Mouse (Mus musculus): ENCODE results near the gene Otub1. TPM values are rescaled to one million over a fixed set of nuclear protein-coding genes. Genes with fewer than 3 reads are reported as not detected.

The Otub1 gene
- polyA plus RNA-seq, 1 experiment from 2014 or later = 153 TPM

DNA sequence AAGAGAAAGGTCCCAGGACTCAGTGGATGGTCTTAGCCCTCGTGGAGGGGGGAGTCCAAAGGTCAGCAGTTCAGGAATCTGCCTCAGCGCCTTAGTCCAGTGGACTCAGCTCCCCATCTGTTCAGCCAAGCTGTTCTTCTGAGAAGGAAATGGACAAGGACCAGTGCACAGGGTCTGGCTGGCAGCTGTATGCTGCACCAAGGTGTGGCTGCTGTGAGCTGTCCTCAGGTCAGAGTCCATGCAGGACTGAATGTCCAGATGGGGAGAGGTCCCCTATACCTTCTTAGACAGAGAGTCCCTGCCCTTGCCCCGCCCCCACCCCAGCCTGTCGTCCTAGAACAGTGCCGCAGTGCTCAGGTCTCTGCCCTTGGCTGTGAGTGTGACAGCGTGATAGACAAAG lies 14.5 kb downstream of the Otub1 start:
- Histone ChIP-seq H3K4me2 (ENCODE audit: low read length) (no peak overlapping the region), H3K27ac (replicated peaks in 1 of 2; ENCODE audit: control insufficient read depth in 1 of 2, insufficient read depth in 1 of 2, low read depth in 2 of 2, low read length in 2 of 2) (no peak overlapping the region), H3K27me3 (ENCODE audit: control insufficient read depth, insufficient read depth, low read length) (no peaks in the 10 kb centered on the region; the same call in 1 of the 2 replicates), H3K4me3 (ENCODE audit: control insufficient read depth in 1 of 2, insufficient read depth in 1 of 2, low read depth in 1 of 2, low read length in 2 of 2) (no peak overlapping the region), H3K9me3 (ENCODE audit: control insufficient read depth, low read length) (no peaks in the 10 kb centered on the region), H3K9ac (ENCODE audit: low read length) (no peak overlapping the region), H3K4me1 (ENCODE audit: control insufficient read depth in 2 of 2, insufficient read depth in 2 of 2, low read length in 2 of 2) (peaks cover 6 to 10% of the 10 kb centered on the region in 2 experiments; a peak in 3 of 4 replicates), H3K36me3 (ENCODE audit: control insufficient read depth, insufficient read depth, low read length) (no peaks in the 10 kb centered on the region)
- 45% methylated on average over 6 of the region's 6 CpGs for WGBS
- ATAC-seq (ENCODE audit: insufficient number of reproducible peaks, insufficient read depth, low FRiP score, low read depth) = no peak

DNA sequence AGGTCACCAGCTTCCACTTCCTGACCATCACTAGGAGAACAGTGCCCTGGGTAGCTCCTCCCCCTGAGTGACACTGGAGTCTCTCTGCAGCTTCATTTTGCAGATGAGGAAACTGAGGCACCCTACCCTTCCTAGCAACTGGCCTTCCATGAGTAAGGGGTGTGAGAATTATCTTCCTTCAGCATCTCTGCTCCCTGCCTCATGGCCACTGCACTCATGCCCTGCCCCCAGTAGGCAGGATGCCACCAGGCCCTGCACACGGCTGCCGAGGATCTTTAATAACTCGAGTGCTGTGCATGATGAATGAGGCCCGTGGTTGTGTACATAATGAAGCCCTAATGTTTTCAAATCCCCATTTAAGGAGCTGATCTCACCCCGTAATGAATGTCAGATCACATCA lies 15.1 kb downstream of the Otub1 start:
- Histone ChIP-seq H3K4me3 (ENCODE audit: control insufficient read depth in 1 of 2, insufficient read depth in 1 of 2, low read depth in 1 of 2, low read length in 2 of 2) (no peak overlapping the region), H3K36me3 (ENCODE audit: control insufficient read depth, insufficient read depth, low read length) (no peaks in the 10 kb centered on the region), H3K4me1 (ENCODE audit: control insufficient read depth in 2 of 2, insufficient read depth in 2 of 2, low read length in 2 of 2) (peaks cover 2 to 4% of the 10 kb centered on the region in 2 experiments; a peak in 2 of 4 replicates), H3K4me2 (ENCODE audit: low read length) (no peak overlapping the region), H3K9me3 (ENCODE audit: control insufficient read depth, low read length) (no peaks in the 10 kb centered on the region), H3K27ac (replicated peaks in 1 of 2; ENCODE audit: control insufficient read depth in 1 of 2, insufficient read depth in 1 of 2, low read depth in 2 of 2, low read length in 2 of 2) (no peak overlapping the region), H3K9ac (ENCODE audit: low read length) (no peak overlapping the region), H3K27me3 (ENCODE audit: control insufficient read depth, insufficient read depth, low read length) (peaks cover 5% of the 10 kb centered on the region)
- WGBS = 73% methylated on average over 5 of the region's 5 CpGs
- no peak for ATAC-seq (ENCODE audit: insufficient number of reproducible peaks, insufficient read depth, low FRiP score, low read depth)

DNA sequence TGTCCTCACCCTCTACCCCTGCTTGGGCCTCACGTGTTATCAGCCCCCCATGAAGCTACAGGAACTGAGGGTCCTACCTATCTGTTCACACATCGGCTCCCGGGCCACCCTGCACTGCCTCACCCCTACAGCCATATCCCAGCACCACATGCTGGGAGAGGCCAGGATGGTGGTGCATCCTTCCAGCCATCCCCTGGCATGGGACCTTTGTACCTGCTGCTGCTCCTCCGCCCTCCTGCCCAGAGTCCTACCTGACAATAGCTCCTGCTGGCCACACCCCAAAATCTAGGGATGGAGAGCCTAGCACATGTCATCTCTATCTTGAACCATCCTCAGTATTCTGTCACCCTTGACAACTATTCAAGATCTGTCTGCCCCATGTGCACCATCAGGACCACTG lies 17.1 kb downstream of the Otub1 start:
- H3K4me1 ChIP-seq (ENCODE audit: control insufficient read depth in 2 of 2, insufficient read depth in 2 of 2, low read length in 2 of 2) = no peaks in the 10 kb centered on the region
- H3K4me3 ChIP-seq (ENCODE audit: control insufficient read depth in 1 of 2, insufficient read depth in 1 of 2, low read depth in 1 of 2, low read length in 2 of 2) = no peak overlapping the region
- H3K27ac ChIP-seq (replicated peaks in 1 of 2; ENCODE audit: control insufficient read depth in 1 of 2, insufficient read depth in 1 of 2, low read depth in 2 of 2, low read length in 2 of 2) = no peak overlapping the region
- no peaks in the 10 kb centered on the region for H3K9me3 ChIP-seq (ENCODE audit: control insufficient read depth, low read length)
- peaks cover 19% of the 10 kb centered on the region for H3K27me3 ChIP-seq (ENCODE audit: control insufficient read depth, insufficient read depth, low read length)
- H3K9ac ChIP-seq (ENCODE audit: low read length) = no peak overlapping the region
- H3K4me2 ChIP-seq (ENCODE audit: low read length) = no peak overlapping the region
- no peaks in the 10 kb centered on the region for H3K36me3 ChIP-seq (ENCODE audit: control insufficient read depth, insufficient read depth, low read length)
- 63% methylated on average over 4 of the region's 4 CpGs for WGBS
- no peak for ATAC-seq (ENCODE audit: insufficient number of reproducible peaks, insufficient read depth, low FRiP score, low read depth)

DNA sequence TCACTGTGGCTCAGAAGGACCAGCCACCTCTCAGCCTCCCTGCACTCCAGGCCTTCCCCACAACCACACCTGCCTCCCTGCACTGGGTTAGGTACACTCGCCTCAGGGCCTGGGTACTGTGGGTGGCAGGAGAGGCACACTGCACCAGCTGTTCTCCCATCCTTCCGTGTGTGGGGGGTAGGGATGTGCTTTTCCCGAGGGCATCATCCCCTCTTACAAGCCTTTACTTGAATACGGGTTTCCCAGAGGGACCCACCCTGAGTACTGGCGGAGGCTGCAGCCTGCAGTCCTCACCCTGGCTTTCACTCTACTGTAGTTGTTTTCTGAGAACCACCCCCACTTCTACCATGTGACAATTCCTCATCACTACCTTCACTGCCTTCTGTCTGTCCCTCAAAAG lies 19.0 kb downstream of the Otub1 start:
- no peak overlapping the region for H3K4me2 ChIP-seq (ENCODE audit: low read length)
- no peak overlapping the region for H3K9ac ChIP-seq (ENCODE audit: low read length)
- H3K4me1 ChIP-seq (ENCODE audit: control insufficient read depth in 2 of 2, insufficient read depth in 2 of 2, low read length in 2 of 2) = peaks cover 5 to 8% of the 10 kb centered on the region in 2 experiments
- no peak overlapping the region for H3K4me3 ChIP-seq (ENCODE audit: control insufficient read depth in 1 of 2, insufficient read depth in 1 of 2, low read depth in 1 of 2, low read length in 2 of 2)
- H3K27ac ChIP-seq (replicated peaks in 1 of 2; ENCODE audit: control insufficient read depth in 1 of 2, insufficient read depth in 1 of 2, low read depth in 2 of 2, low read length in 2 of 2) = no peak overlapping the region
- WGBS = 64% methylated on average over 5 of the region's 5 CpGs
- peaks cover 29% of the 10 kb centered on the region for H3K27me3 ChIP-seq (ENCODE audit: control insufficient read depth, insufficient read depth, low read length)
- H3K36me3 ChIP-seq (ENCODE audit: control insufficient read depth, insufficient read depth, low read length) = no peaks in the 10 kb centered on the region
- no peaks in the 10 kb centered on the region for H3K9me3 ChIP-seq (ENCODE audit: control insufficient read depth, low read length)
- no peak for ATAC-seq (ENCODE audit: insufficient number of reproducible peaks, insufficient read depth, low FRiP score, low read depth)

DNA sequence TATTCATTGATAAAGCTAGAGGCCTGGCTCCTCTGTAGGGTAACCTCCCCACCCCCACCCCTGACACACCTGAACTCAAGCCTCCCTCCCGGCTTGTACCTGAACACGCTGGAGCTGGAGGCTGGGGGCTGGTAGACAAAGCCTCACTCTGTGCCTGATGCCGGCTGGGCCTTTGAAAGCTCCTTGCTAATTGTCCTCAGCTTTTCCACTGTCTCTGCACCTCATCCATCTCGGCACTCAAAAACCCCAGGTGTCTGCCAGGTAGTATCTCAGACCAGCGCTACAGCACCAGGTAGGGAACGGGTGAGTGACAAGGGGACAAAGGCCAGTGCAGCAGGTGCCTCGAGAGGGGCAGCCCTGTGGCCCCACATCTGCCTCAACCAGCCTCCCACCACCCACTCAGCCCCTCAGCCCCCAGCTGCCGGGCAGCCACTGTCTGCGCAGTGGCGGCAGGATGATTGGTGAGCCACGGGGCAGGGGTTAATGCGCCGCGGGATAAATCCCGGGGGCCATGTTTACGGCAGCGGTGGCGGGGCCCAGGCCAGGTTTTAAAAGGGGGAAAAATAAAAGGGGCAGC lies 20.3 kb downstream of the Otub1 start:
- WGBS = 30% methylated on average over 18 of the region's 18 CpGs
- no peak overlapping the region for H3K27ac ChIP-seq (replicated peaks in 1 of 2; ENCODE audit: control insufficient read depth in 1 of 2, insufficient read depth in 1 of 2, low read depth in 2 of 2, low read length in 2 of 2)
- no peaks in the 10 kb centered on the region for H3K9me3 ChIP-seq (ENCODE audit: control insufficient read depth, low read length)
- no peak overlapping the region for H3K4me2 ChIP-seq (ENCODE audit: low read length)
- no peak overlapping the region; the same call in 1 of the 2 replicates for H3K9ac ChIP-seq (ENCODE audit: low read length)
- H3K4me1 ChIP-seq (ENCODE audit: control insufficient read depth in 2 of 2, insufficient read depth in 2 of 2, low read length in 2 of 2) = peaks cover 7 to 18% of the 10 kb centered on the region in 2 experiments
- no peaks in the 10 kb centered on the region for H3K36me3 ChIP-seq (ENCODE audit: control insufficient read depth, insufficient read depth, low read length)
- H3K4me3 ChIP-seq (ENCODE audit: control insufficient read depth in 1 of 2, insufficient read depth in 1 of 2, low read depth in 1 of 2, low read length in 2 of 2) = no peak overlapping the region
- ATAC-seq (ENCODE audit: insufficient number of reproducible peaks, insufficient read depth, low FRiP score, low read depth) = no peak
- peaks cover 35% of the 10 kb centered on the region for H3K27me3 ChIP-seq (ENCODE audit: control insufficient read depth, insufficient read depth, low read length)

DNA sequence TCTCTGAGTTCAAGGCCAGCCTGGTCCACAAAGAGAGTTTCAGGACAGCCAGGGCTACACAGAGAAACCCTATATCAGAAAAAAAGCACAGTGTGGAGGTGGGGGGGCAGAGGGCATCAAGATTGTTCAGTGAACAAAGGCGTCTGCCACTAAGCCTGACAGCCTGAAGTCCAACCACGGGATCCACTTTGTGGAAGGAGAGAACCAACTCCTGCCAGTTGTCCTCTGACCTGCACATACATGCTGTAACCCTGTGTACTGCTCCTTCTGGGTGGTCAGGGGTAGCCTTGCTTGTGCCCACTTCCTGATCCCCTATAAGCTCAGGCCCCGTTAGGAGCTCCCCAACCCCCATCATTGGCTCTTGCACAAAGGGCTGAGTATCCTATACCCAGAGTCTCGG lies 21.1 kb downstream of the Otub1 start:
- no peak for ATAC-seq (ENCODE audit: insufficient number of reproducible peaks, insufficient read depth, low FRiP score, low read depth)
- no peaks in the 10 kb centered on the region for H3K36me3 ChIP-seq (ENCODE audit: control insufficient read depth, insufficient read depth, low read length)
- no peak overlapping the region for H3K4me2 ChIP-seq (ENCODE audit: low read length)
- H3K27me3 ChIP-seq (ENCODE audit: control insufficient read depth, insufficient read depth, low read length) = peaks cover 36% of the 10 kb centered on the region
- peaks cover 7 to 18% of the 10 kb centered on the region in 2 experiments for H3K4me1 ChIP-seq (ENCODE audit: control insufficient read depth in 2 of 2, insufficient read depth in 2 of 2, low read length in 2 of 2)
- no peaks in the 10 kb centered on the region for H3K9me3 ChIP-seq (ENCODE audit: control insufficient read depth, low read length)
- no peak overlapping the region for H3K27ac ChIP-seq (replicated peaks in 1 of 2; ENCODE audit: control insufficient read depth in 1 of 2, insufficient read depth in 1 of 2, low read depth in 2 of 2, low read length in 2 of 2)
- 65% methylated on average over 4 of the region's 4 CpGs for WGBS
- H3K9ac ChIP-seq (ENCODE audit: low read length) = no peak overlapping the region
- no peak overlapping the region for H3K4me3 ChIP-seq (ENCODE audit: control insufficient read depth in 1 of 2, insufficient read depth in 1 of 2, low read depth in 1 of 2, low read length in 2 of 2)

DNA sequence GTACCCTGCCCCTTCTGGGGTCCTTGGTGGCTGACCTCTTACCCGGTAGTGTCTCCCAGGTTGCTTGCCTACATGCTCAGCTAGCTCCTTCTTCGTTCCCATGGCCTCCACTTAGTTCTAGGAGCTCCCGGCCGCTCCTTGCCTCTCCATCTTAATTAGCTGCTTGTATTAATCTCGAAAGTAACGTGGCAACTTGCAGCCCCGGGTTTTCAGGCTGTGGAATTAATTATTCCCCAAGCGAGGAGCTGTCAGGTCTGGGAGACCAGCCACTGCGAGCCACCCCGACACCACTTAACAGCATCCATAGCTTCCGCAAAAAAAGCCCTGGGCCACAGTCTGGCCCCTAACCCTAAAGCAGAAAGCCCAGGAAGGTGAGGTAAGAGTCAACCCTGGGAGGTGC lies 22.7 kb downstream of the Otub1 start:
- Histone ChIP-seq H3K4me2 (ENCODE audit: low read length) (no peak overlapping the region), H3K27me3 (ENCODE audit: control insufficient read depth, insufficient read depth, low read length) (peaks cover 36% of the 10 kb centered on the region), H3K36me3 (ENCODE audit: control insufficient read depth, insufficient read depth, low read length) (no peaks in the 10 kb centered on the region), H3K9me3 (ENCODE audit: control insufficient read depth, low read length) (no peaks in the 10 kb centered on the region), H3K4me1 (ENCODE audit: control insufficient read depth in 2 of 2, insufficient read depth in 2 of 2, low read length in 2 of 2) (peaks cover 10 to 24% of the 10 kb centered on the region in 2 experiments), H3K9ac (ENCODE audit: low read length) (no peak overlapping the region), H3K4me3 (ENCODE audit: control insufficient read depth in 1 of 2, insufficient read depth in 1 of 2, low read depth in 1 of 2, low read length in 2 of 2) (no peak overlapping the region), H3K27ac (replicated peaks in 1 of 2; ENCODE audit: control insufficient read depth in 1 of 2, insufficient read depth in 1 of 2, low read depth in 2 of 2, low read length in 2 of 2) (no peak overlapping the region)
- 76% methylated on average over 11 of the region's 11 CpGs for WGBS
- no peak for ATAC-seq (ENCODE audit: insufficient number of reproducible peaks, insufficient read depth, low FRiP score, low read depth)

All from heart, embryonic 14.5 days (tissue).